Mouse (Mus musculus): Measurements from ENCODE around the gene Sorcs3. TPM values are rescaled to one million over a fixed set of nuclear protein-coding genes. Genes with fewer than 3 reads are reported as not detected.

The Sorcs3 gene
- total and polyA plus RNA-seq, 3 experiments = not detected

- 56% methylated on average over 9 of the region's 9 CpGs for WGBS
- Histone ChIP-seq H3K4me1 (ENCODE audit: control insufficient read depth, insufficient read depth, low read length) (no peaks in the 10 kb centered on the region), H3K9ac (ENCODE audit: low read depth, low read length) (no peak overlapping the region), H3K27me3 (ENCODE audit: control insufficient read depth, insufficient read depth, low read length) (no peaks in the 10 kb centered on the region), H3K36me3 (ENCODE audit: control insufficient read depth, insufficient read depth, low read length) (no peaks in the 10 kb centered on the region), H3K79me2 (replicated peaks; ENCODE audit: control insufficient read depth, insufficient read depth, low read length) (no peaks in the 10 kb centered on the region), H3K27ac (no peak overlapping the region), H3K4me3 (no peak overlapping the region)
- intact Hi-C loops (cut with DNase I) = no loop called here
- no peak for DNase-seq
- TF ChIP-seq CTCF (IDR thresholded peaks at IDR 0.05) (no peak), POLR2A (IDR thresholded peaks at IDR 0.05; ENCODE audit: insufficient read depth, low read depth, low read length) (no peak), EP300 (IDR thresholded peaks at IDR 0.05; ENCODE audit: insufficient read depth, low read depth, low read length) (no peak)
Observed at GRCm38 (mm10) chr19:48548143-48548881, 342.5 kb downstream of the Sorcs3 start.

- DNase-seq = no peak
- Histone ChIP-seq H3K27me3 (ENCODE audit: control insufficient read depth, insufficient read depth, low read length) (no peaks in the 10 kb centered on the region), H3K79me2 (replicated peaks; ENCODE audit: control insufficient read depth, insufficient read depth, low read length) (no peaks in the 10 kb centered on the region), H3K36me3 (ENCODE audit: control insufficient read depth, insufficient read depth, low read length) (no peaks in the 10 kb centered on the region), H3K4me3 (no peak overlapping the region), H3K9ac (ENCODE audit: low read depth, low read length) (no peak overlapping the region), H3K4me1 (ENCODE audit: control insufficient read depth, insufficient read depth, low read length) (no peaks in the 10 kb centered on the region), H3K27ac (no peak overlapping the region)
- intact Hi-C loops (cut with DNase I) = no loop called here
- WGBS = 46% methylated on average over 2 of the region's 2 CpGs
- TF ChIP-seq CTCF (IDR thresholded peaks at IDR 0.05) = no peak
Observed at GRCm38 (mm10) chr19:48559432-48559831, 353.6 kb downstream of the Sorcs3 start.

DNA sequence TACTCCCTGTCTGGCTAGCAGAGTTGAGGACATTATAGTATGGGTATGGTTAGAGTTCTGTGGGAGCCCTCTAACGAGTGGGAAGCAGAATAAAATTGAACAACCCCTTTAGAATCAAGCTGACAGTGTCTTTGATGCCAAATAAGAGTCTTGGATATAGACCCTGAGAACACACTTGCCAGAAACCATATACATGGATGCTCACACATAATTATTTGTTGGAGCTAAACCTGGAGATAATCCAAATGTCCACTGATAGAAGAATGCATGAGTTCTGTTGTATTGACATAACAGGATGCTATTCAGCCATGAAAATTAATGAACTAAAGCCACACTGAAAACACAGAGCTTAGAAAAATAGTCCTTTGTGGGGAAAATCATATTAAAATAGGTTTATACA lies 369.9 kb downstream of the Sorcs3 start:
- TF ChIP-seq POLR2A (IDR thresholded peaks at IDR 0.05; ENCODE audit: insufficient read depth, low read depth, low read length) (no peak), CTCF (IDR thresholded peaks at IDR 0.05) (no peak), EP300 (IDR thresholded peaks at IDR 0.05; ENCODE audit: insufficient read depth, low read depth, low read length) (no peak)
- no peak overlapping the region for H3K4me3 ChIP-seq
- no peaks in the 10 kb centered on the region for H3K4me1 ChIP-seq (ENCODE audit: control insufficient read depth, insufficient read depth, low read length)
- DNase-seq = no peak
- no peaks in the 10 kb centered on the region for H3K79me2 ChIP-seq (replicated peaks; ENCODE audit: control insufficient read depth, insufficient read depth, low read length)
- H3K36me3 ChIP-seq (ENCODE audit: control insufficient read depth, insufficient read depth, low read length) = no peaks in the 10 kb centered on the region
- intact Hi-C loops (cut with DNase I) = no loop called here
- 59% methylated on average over 1 of the region's 1 CpGs for WGBS
- no peak overlapping the region for H3K27ac ChIP-seq
- H3K27me3 ChIP-seq (ENCODE audit: control insufficient read depth, insufficient read depth, low read length) = no peaks in the 10 kb centered on the region
- no peak overlapping the region for H3K9ac ChIP-seq (ENCODE audit: low read depth, low read length)

DNA sequence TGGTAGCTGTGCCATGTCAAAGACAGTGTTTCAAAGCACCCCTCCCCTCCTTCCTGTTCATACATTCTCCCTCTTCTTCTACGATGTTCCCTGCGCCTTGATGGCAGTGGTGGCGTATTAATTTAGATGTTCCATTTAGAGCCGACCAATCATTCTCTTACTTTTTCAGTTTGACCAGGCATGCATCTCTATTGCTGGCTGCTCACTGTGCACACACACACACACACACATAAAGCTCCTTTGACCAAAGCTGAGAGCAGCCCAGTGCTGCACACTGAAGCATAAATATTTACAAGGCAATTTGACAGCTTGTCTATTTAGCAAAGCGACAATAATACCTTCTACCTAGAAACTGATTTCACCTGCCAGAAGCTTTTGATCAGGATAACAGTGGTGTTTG lies 371.3 kb downstream of the Sorcs3 start:
- Histone ChIP-seq H3K79me2 (replicated peaks; ENCODE audit: control insufficient read depth, insufficient read depth, low read length) (no peaks in the 10 kb centered on the region), H3K9ac (ENCODE audit: low read depth, low read length) (no peak overlapping the region), H3K27me3 (ENCODE audit: control insufficient read depth, insufficient read depth, low read length) (no peaks in the 10 kb centered on the region), H3K27ac (no peak overlapping the region), H3K4me3 (no peak overlapping the region), H3K36me3 (ENCODE audit: control insufficient read depth, insufficient read depth, low read length) (no peaks in the 10 kb centered on the region), H3K4me1 (ENCODE audit: control insufficient read depth, insufficient read depth, low read length) (no peaks in the 10 kb centered on the region)
- DNase-seq = no peak
- no peak for TF ChIP-seq EP300 (IDR thresholded peaks at IDR 0.05; ENCODE audit: insufficient read depth, low read depth, low read length)
- TF ChIP-seq CTCF (IDR thresholded peaks at IDR 0.05) = no peak
- no peak for TF ChIP-seq POLR2A (IDR thresholded peaks at IDR 0.05; ENCODE audit: insufficient read depth, low read depth, low read length)
- intact Hi-C loops (cut with DNase I) = no loop called here
- 92% methylated on average over 5 of the region's 5 CpGs for WGBS

DNA sequence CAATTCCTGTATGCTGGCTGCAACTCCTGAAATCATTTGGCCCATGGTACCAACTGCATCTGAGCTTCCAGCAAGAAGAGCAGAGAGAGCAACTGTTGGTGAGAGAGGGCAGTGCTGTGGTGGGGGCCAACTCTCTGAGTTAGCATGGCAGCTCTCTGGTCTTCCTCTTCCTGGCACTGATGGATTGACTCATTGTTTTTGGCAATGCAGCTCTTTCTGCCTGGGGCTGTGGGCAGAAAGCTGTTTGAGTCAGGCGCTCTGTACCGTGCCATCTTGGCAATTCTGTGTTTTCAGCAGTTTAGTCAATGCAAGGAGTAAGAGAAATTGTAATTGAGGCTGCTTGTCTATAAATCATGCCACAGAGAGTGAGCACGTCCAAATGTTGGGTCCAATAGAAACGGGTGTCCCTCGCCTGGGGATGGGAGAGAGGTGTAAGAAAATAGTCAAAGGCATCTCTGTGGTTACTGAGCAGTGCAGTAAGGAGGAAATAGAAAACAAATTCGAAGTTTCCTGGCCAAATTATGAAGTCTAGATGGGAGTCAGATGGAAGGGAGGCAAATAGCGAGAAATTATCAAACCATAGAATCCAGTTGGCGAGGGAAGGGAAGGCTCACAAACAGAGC lies 379.2 kb downstream of the Sorcs3 start:
- no peak for DNase-seq
- 74% methylated on average over 8 of the region's 8 CpGs for WGBS
- no peaks in the 10 kb centered on the region for H3K79me2 ChIP-seq (replicated peaks; ENCODE audit: control insufficient read depth, insufficient read depth, low read length)
- no peaks in the 10 kb centered on the region for H3K36me3 ChIP-seq (ENCODE audit: control insufficient read depth, insufficient read depth, low read length)
- no peaks in the 10 kb centered on the region for H3K4me1 ChIP-seq (ENCODE audit: control insufficient read depth, insufficient read depth, low read length)
- no peak overlapping the region for H3K27ac ChIP-seq
- TF ChIP-seq EP300 (IDR thresholded peaks at IDR 0.05; ENCODE audit: insufficient read depth, low read depth, low read length) (no peak), POLR2A (IDR thresholded peaks at IDR 0.05; ENCODE audit: insufficient read depth, low read depth, low read length) (no peak)
- no peak overlapping the region for H3K4me3 ChIP-seq
- intact Hi-C loops (cut with DNase I) = no loop called here
- no peak overlapping the region for H3K9ac ChIP-seq (ENCODE audit: low read depth, low read length)
- H3K27me3 ChIP-seq (ENCODE audit: control insufficient read depth, insufficient read depth, low read length) = no peaks in the 10 kb centered on the region

GRCm38 (mm10) chr19:48616951-48617350 lies 411.1 kb downstream of the Sorcs3 start:
- no peak overlapping the region for H3K4me3 ChIP-seq
- H3K79me2 ChIP-seq (replicated peaks; ENCODE audit: control insufficient read depth, insufficient read depth, low read length) = no peaks in the 10 kb centered on the region
- H3K27ac ChIP-seq = no peak overlapping the region
- no peaks in the 10 kb centered on the region for H3K4me1 ChIP-seq (ENCODE audit: control insufficient read depth, insufficient read depth, low read length)
- no peaks in the 10 kb centered on the region for H3K27me3 ChIP-seq (ENCODE audit: control insufficient read depth, insufficient read depth, low read length)
- intact Hi-C loops (cut with DNase I) = no loop called here
- 34% methylated on average over 1 of the region's 1 CpGs for WGBS
- no peaks in the 10 kb centered on the region for H3K36me3 ChIP-seq (ENCODE audit: control insufficient read depth, insufficient read depth, low read length)
- no peak for TF ChIP-seq POLR2A (IDR thresholded peaks at IDR 0.05; ENCODE audit: insufficient read depth, low read depth, low read length)
- no peak for TF ChIP-seq EP300 (IDR thresholded peaks at IDR 0.05; ENCODE audit: insufficient read depth, low read depth, low read length)
- no peak for TF ChIP-seq CTCF (IDR thresholded peaks at IDR 0.05)
- no peak overlapping the region for H3K9ac ChIP-seq (ENCODE audit: low read depth, low read length)
- DNase-seq = no peak

Data from heart, adult 2 months (tissue).